Mouse (Mus musculus) cortical plate, adult 2 months (tissue): ENCODE data around the gene Gm5089.

Experiments
- CTCF ChIP-seq: fragments of 200-500 bp; IDR thresholded peaks from 2 replicates; pipeline ENCODE4 v1.5.1; 2011; ENCODE audit warnings: mild to moderate bottlenecking, control low read depth, low read length; ENCODE audit not compliant: insufficient read depth; ENCODE audit errors: extremely low read depth
- POLR2A ChIP-seq: fragments of 200-500 bp; IDR thresholded peaks from 2 replicates; pipeline ENCODE4 v1.6.1; 2011; ENCODE audit warnings: mild to moderate bottlenecking, low read length, control low read depth; ENCODE audit not compliant: insufficient read depth; ENCODE audit errors: extremely low read depth

DNA sequence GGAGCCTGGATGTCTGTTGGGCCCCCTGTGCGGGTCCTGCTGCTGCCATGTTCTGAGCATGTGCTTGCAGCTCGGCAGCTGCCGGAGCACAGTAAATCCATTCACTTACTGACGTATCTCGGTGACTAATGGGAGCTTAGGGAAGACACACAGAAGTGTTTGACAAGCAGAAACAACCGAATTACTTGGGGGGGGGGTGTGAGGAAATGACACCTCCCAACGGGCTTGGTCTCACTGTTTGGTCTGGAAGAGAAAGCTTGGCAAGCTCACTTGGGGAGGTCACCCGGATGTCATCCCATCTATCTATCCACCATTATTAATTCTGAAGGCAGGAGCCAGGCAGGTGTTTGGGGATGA, 23.7 kb downstream of the Gm5089 start:
- TF ChIP-seq POLR2A (no peak), CTCF (no peak)
